Comparison of ENCODE assay signal across 18 mouse cellular contexts in the genomic region with DNA sequence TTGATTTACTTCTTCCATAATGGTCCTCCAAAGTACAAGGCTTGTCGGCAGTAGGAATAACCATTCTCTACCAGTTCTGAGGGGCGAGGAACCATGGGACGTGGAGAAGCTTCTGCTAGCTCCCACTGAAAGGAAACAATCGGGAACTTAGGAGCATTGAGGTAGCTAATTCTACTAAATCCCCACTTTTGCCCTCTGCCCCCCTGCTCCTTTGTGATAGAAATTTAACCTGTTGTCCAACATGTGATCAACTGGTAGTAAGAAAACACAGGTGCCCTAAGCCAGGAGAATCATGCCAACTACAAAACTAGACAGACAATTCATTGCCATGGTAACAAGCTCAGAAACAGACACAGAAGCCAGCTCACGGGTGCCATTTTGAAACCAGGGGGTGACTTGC.
DNase-seq lines count a peak whose midpoint lies in the region; TF ChIP-seq lines count a peak whose summit lies in the region.
"Had no signal": no experiment of that assay in that cellular context is flagged by ENCODE, and none has a peak within 500 bp of the region (broad histone marks: within the 10 kb centered on the region; RNA-seq: fewer than 3 reads in every experiment).

No protein-coding gene starts in this region.

- intact Hi-C loops in gastrocnemius, adult 2 months (cut with DNase I), result no loop called here
- intact Hi-C loops in heart, postnatal 25 days (cut with DNase I), result no loop called here

- no peak overlapping the region for H3K4me3 ChIP-seq in gastrocnemius, adult 2 months
- no peak overlapping the region for H3K4me3 ChIP-seq in bone marrow macrophage, adult 2 months (ENCODE audit: insufficient read depth, low read length)

- no peak for DNase-seq in gastrocnemius, adult 2 months
- DNase-seq in gastrocnemius, postnatal 10 days, result no peak
- peak; percentile 48 for DNase-seq in 3T3-L1 (ENCODE audit: low read depth, low spot score)
- no peak for DNase-seq in left cerebral cortex, adult 8-10 months (ENCODE audit: low spot score in 2 of 2)
- no peak for DNase-seq in heart, postnatal 25 days (ENCODE audit: low spot score)
- DNase-seq: adrenal gland, postnatal 10 days; B cell, adult 2 months; cerebellum, adult 11-12 months; cerebellum, adult 8-10 months; cerebellum, postnatal 10 days; cerebellum, postnatal 36 days; forebrain, postnatal 0 days; gastrocnemius, postnatal 36 days; heart, postnatal 36 days; kidney, adult 18-20 months had no signal

- H3K27ac ChIP-seq in gastrocnemius, adult 2 months, result peak overlapping the region; percentile 57; the same call in 1 of the 2 replicates
- H3K27ac ChIP-seq in bone marrow macrophage, adult 2 months (ENCODE audit: insufficient read depth, low read depth, low read length), result peak overlapping the region; percentile 15; the same call in 1 of the 2 replicates
- H3K27ac ChIP-seq: hindbrain, embryonic 14.5 days; hindbrain, postnatal 0 days had no signal

- TF ChIP-seq POLR2A in bone marrow macrophage, adult 2 months (IDR thresholded peaks at IDR 0.05; ENCODE audit: borderline replicate concordance, low read depth, low read length), result no peak

- no peak for TF ChIP-seq CTCF in gastrocnemius, adult 2 months (IDR thresholded peaks at IDR 0.05)
- TF ChIP-seq CTCF in bone marrow macrophage, adult 2 months (IDR thresholded peaks at IDR 0.05; ENCODE audit: low read depth, low read length), result no peak

- peaks cover 30% of the 10 kb centered on the region for H3K4me1 ChIP-seq in bone marrow macrophage, adult 2 months (ENCODE audit: control insufficient read depth, insufficient read depth, low read length)
